Mouse (Mus musculus) myocyte (in vitro differentiated cells): ENCODE data around the gene Tmem72.

Experiments used
- CEBPB ChIP-seq: IDR thresholded peaks from 2 replicates; pipeline ENCODE4 v1.6.1; 2011; ENCODE audit warnings: mild to moderate bottlenecking, moderate library complexity; ENCODE audit not compliant: poor library complexity, insufficient read depth, severe bottlenecking
- E2F4 ChIP-seq: IDR thresholded peaks from one replicate; pipeline ENCODE4 v1.6.1; 2011; ENCODE audit warnings: mild to moderate bottlenecking, control low read depth, moderate library complexity; ENCODE audit not compliant: insufficient read depth
- MAX ChIP-seq: IDR thresholded peaks from one replicate; pipeline ENCODE4 v1.6.1; 2011; ENCODE audit warnings: low read depth, mild to moderate bottlenecking, control low read depth
- MYOD1 ChIP-seq, 3 experiments: IDR thresholded peaks; one replicate each; pipeline ENCODE4 v1.6.1; 2011; ENCODE audit warnings: control low read depth in 2 of 3, low read depth in 2 of 3, mild to moderate bottlenecking in 2 of 3, moderate library complexity in 1 of 3; ENCODE audit not compliant: insufficient read length in 2 of 3, control insufficient read depth in 1 of 3
- MYOG ChIP-seq, 3 experiments: IDR thresholded peaks; one replicate each; pipeline ENCODE4 v1.6.1; 2011; ENCODE audit warnings: control low read depth in 2 of 3, low read depth in 2 of 3, mild to moderate bottlenecking in 2 of 3; ENCODE audit not compliant: insufficient read length in 2 of 3, control insufficient read depth in 1 of 3, insufficient read depth in 1 of 3
- POLR2A ChIP-seq: IDR thresholded peaks from one replicate; pipeline ENCODE4 v1.6.1; 2011; ENCODE audit warnings: low read depth, mild to moderate bottlenecking, control low read depth, moderate library complexity; ENCODE audit not compliant: insufficient read length
- POLR2AphosphoS2 ChIP-seq: IDR thresholded peaks from one replicate; pipeline ENCODE4 v1.6.1; 2011; ENCODE audit warnings: low read depth, control low read depth; ENCODE audit not compliant: insufficient read length
- REST ChIP-seq: IDR thresholded peaks from one replicate; pipeline ENCODE4 v1.6.1; 2011; ENCODE audit warnings: mild to moderate bottlenecking, control low read depth, moderate library complexity; ENCODE audit not compliant: insufficient read depth, insufficient read length
- SRF ChIP-seq: IDR thresholded peaks from one replicate; pipeline ENCODE4 v1.6.1; 2011; ENCODE audit warnings: low read depth; ENCODE audit not compliant: control insufficient read depth, insufficient read length
- TCF12 ChIP-seq: IDR thresholded peaks from one replicate; pipeline ENCODE4 v1.6.1; 2011; ENCODE audit warnings: mild to moderate bottlenecking, control low read depth; ENCODE audit not compliant: poor library complexity, insufficient read depth, severe bottlenecking
- USF1 ChIP-seq: IDR thresholded peaks from one replicate; pipeline ENCODE4 v1.6.1; 2011; ENCODE audit warnings: low read depth, mild to moderate bottlenecking, control low read depth, moderate library complexity

- TF ChIP-seq POLR2A (no peak), MYOG (IDR thresholded peaks at IDR 0.05; ENCODE audit: control insufficient read depth in 1 of 3, insufficient read depth in 1 of 3, insufficient read length in 2 of 3, low read depth in 2 of 3) (no peak), TCF12 (no peak), POLR2AphosphoS2 (no peak), USF1 (no peak), E2F4 (no peak), MAX (no peak), CEBPB (no peak), REST (no peak), MYOD1 (IDR thresholded peaks at IDR 0.05; ENCODE audit: control insufficient read depth in 1 of 3, insufficient read length in 2 of 3, low read depth in 2 of 3) (no peak), SRF (no peak)
Measured at GRCm38 (mm10) chr6:116643881-116644280, 72.8 kb downstream of the Tmem72 start.
